Mouse (Mus musculus) activated CD4-positive, CD25-positive, alpha-beta regulatory T cell, adult 4 months (primary cell): ENCODE data around the gene Cpsf3. TPM values are rescaled to one million over a fixed set of nuclear protein-coding genes. Genes with fewer than 3 reads are reported as not detected.

Source experiments
- ATAC-seq: one replicate; pipeline ENCODE4 v1.8.0; 2017
- polyA plus RNA-seq, 2 experiments: library from polyadenylated mRNA; unstranded; fragments of 100-300 nt; shearing (Covaris generic); gene quantifications; one replicate each; pipeline ENCODE4 v1.2.1; 2017

Cpsf3 gene
- polyA plus RNA-seq, 2 experiments from 2014 or later, result 119 to 123 TPM

GRCm38 (mm10) chr12:21298856-21299255 lies 13.7 kb downstream of the Cpsf3 start:
- no peak for ATAC-seq

- no peak for ATAC-seq
Measured at GRCm38 (mm10) chr12:21301324-21301723, 16.1 kb downstream of the Cpsf3 start.

DNA sequence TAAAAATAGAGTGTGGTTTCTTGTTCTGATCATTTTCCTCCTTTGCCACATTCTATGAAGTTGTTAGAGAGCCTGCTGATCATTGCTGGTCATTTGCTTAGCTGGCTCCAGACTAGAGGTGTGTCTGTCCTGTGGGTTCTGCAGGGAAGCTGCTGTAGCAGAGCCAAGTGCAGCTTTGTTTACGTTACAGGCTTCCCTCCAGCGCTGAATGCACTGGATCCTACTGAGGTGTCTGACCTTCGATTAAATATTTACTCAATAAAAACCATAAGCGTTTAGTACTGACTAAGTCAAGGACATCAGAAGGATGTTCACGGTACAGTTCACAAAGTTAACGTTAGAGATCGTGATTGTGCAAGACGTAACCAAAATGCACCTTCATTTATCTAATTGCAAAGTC lies 16.7 kb downstream of the Cpsf3 start:
- no peak for ATAC-seq

DNA sequence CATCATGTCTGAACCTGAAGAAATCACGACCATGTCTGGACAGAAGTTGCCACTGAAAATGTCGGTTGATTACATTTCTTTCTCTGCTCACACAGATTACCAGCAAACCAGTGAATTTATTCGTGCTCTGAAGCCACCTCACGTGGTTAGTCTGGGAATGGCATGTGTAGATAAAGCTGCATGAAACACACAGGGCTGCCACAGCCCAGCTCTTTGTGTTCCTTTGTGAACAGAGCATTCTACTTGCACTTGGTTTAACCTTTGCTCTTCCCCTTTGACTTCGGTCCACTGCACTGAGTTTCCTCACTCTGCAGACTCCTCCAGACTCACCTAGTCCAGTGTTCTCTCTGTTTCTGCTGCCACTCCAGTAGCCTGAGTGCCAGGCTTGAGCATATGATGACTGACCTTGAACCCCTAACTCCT lies 17.2 kb downstream of the Cpsf3 start:
- no peak for ATAC-seq

DNA sequence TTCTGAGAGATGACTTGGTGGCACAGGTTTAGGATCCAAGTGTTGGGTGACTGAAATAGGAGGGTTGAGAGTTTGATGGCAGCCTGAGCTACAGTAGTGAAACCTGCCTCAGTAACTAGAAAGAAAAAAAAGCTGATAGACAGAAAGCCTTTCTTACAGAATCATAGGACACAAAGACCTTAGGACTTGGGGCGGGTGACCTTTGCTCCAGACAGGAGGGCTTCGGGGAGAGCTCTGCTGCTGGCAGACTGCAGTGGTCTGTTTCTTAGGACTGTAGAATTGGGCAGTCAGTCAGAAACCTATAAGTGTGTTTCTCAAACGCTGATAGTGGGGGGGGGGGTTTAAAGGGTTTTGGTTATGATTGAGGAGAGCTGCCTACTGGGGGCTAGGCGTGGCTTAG lies 20.6 kb downstream of the Cpsf3 start:
- no peak for ATAC-seq

DNA sequence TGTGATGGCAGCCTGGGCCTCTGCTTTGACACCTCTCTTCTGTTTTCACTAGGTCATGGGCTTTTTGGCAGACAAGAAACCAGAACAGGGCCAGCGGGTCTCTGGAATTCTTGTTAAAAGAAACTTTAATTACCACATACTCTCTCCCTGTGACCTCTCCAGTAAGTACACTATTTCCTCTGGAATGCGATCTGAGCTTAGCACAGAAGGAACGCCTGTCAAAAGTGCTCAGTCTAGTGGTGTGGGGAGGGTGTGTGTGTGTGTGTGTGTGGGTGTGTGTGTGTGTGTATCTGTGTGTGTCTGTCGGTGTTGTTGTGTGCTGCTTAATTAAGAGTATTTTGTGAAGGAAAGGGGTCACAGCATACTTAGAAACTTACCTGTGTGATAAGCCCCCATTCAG lies 21.5 kb downstream of the Cpsf3 start:
- no peak for ATAC-seq

DNA sequence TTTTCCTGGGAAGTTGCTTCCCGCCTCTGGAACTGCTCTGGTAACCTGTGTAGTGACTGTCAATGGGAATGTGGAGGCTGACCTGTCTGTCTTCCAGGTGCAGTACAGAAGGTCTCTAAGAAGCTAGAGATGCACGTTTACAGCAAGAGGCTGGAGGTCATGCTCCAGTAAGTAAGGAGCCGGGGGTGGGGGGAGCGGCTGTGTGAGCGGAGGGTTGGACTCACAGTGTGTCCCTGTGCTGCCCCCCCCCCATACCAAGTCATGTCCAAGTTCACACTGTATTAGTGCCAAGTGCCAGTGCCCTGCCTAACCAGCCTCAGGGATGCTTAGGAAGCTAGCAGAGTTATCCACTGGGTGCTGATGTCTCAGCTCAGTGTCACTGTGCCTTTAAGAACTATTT lies 27.0 kb downstream of the Cpsf3 start:
- no peak for ATAC-seq

DNA sequence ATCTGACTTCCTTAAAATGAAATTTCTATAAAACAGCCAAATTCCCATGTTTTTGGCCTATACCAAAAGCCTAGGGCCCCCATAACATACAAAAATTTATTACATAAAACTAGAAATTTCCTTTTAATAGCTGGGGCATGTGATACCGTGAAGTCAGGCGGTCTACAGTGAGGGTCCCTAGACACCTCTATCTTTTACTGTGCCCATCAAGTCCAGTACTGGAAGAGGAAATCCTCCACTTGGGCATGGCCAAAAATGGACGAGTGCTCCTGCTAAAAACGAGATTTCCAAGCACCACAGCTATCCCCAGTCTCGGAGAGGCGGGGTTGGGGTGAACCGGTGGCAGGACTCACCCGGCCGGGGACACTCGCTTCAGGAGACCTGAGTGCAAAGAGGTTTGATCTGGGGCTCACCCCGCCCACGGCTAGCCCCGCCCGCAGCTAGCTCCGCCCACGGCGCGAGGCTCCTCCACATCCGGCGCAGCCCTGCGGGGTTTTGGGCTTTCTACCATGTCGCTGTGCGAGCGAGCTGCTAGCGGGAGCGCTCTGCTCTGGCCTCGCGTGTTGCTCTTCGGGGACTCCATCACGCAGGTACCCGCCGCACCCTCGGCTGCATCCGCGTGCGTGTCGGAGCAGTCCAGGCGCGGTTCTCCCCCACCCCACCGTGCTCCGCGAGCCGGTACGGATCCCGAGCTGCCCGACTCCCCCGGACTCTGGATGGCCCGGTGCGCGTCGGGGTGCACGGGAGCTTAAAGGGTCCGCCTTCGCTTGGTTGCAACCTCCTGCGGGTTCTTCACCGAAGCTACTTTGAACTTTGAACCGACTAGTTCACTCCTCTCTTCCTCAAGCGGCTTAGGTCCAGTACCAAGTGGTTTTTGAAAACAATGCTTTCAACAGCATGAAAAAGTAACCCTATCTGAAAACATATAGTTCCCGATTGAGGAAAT lies 31.0 kb downstream of the Cpsf3 start, which contains the start of gene Iah1:
Iah1 (plus strand) TSS at position 467 of the 946 bp plus-strand sequence.
- ATAC-seq, result peak; percentile 93

DNA sequence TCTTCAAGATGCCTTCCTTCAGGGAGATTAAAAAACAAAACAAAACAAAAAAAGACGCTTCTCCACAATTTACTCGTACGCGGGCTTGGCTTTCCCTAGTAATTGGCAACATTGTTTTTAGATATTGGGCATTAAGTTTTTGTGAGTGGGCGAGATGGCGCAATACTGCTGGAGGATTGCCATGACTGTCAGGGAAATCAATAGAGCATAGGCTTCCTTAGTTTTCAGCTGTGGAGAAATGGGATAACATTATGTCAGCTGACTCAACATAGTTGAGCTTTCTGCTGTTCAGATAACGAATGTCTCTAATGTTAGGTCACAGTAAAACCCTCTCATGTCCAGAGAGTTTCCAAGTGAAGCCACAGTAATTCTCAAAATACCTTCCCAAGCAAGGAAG lies 31.7 kb downstream of the Cpsf3 start:
- ATAC-seq, result no peak

DNA sequence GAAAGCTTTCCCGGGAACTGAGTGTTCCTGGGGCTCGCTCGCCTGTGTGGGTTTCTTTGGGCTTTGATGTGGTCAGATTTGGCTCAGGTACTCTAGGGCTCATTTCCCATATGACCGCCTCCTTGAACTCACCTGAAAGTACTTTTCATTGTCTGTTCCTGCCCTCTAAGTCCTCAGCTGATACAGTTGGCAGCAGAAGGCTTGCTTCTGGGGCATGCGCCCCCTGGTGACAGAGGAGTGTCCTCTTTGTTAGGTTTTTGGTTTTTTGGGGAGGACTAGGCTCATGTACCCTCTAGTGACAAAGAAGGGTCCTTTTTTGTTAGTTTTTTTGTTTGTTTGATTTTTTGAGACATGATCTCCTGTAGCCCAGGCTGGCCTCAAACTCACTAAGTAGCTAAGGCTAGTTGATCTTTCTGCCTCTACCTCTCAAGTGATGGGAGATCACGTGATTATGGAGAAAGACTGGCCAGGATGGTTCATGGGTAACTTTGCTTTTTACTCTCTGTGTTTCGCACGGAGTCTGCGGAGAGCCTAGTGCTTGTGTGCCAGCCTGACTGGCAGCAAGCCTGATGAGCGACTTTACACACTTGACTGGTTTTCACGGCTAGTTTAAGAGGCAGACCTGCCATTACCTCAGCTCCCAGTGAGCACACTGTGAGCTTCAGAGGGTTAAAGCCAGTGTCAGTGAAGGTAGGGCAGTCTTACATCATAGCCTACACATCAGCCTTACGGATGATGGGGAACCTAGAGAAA lies 33.1 kb downstream of the Cpsf3 start:
- peak; percentile 56 for ATAC-seq

DNA sequence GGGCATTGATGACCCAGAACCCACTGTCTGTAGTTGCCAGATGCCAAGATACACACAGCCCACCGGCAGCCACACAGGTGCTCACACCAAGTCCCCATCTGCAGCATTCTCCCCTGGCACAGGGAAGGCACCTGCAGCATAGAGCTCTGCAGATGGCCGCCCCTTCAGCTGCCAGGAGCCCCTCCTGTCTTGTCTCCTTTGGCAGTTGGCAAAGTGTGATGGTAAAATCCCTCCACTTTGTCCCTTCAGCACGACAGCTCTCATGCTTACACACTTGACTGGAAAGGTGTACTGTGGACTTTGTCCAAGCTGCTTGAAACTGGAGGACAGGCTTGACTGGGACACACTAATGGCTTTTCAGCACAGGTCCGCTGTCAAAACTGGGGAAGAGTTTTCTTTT lies 35.1 kb downstream of the Cpsf3 start:
- ATAC-seq, result no peak

DNA sequence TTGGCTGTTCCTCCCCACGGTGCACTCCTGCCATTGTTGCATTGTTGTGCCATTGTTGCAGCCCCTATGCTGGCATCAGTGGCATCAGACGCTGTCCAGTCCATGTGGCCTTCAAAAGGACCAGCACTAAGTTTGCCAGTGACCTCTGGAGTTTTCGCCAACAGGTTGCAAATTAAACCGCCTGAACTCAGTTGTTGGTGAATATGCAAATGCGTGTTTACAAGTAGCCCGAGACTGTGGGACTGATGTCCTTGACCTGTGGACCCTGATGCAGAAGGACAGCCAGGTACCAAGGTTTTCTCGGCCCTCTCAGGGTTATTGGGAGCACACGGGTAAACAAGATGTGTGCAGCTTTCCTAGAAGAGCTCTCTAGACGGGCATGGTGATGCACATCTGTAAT lies 36.0 kb downstream of the Cpsf3 start:
- ATAC-seq, result no peak

- no peak for ATAC-seq
Measured at GRCm38 (mm10) chr12:21322296-21322695, 37.1 kb downstream of the Cpsf3 start.

- no peak for ATAC-seq
Measured at GRCm38 (mm10) chr12:21322856-21323255, 37.7 kb downstream of the Cpsf3 start.

DNA sequence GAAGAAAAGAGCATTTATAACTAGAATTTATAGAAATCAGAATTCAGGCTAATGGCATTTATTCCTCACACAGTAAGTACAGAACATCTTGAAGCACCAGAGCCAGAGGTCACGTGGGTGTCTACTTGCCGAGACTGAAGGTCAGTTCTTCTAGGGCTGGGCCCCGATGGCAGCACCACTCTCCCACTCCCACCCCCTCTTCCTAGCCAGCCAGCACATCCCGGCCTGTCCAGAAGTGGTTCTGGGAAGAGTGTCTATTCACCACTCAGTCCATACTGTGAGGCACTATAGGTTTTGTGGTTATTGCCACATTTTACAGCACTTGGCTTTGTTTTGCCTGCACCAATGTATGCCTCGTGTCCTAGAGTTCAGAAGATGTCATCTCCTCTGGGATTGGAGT lies 38.9 kb downstream of the Cpsf3 start:
- no peak for ATAC-seq

DNA sequence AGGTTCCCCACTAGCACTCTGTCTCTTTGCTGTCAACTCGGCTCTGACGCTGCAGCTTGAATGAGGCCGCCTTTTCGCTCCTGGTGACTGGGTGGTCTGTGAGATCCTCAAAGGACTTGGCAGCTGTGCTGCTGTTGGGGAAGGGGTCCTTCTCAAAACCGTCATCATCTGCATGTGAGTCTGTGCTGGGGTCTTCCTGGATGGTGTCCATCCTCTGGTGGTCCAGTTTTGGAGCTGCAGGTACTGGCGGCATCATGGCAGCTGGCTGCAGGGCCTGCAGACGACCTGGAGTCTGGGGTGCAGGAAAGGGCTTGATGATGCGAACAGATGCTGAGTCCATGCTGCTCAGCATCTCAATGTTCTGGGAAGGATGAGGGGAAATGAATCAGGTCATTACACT lies 40.1 kb downstream of the Cpsf3 start:
- ATAC-seq, result no peak

DNA sequence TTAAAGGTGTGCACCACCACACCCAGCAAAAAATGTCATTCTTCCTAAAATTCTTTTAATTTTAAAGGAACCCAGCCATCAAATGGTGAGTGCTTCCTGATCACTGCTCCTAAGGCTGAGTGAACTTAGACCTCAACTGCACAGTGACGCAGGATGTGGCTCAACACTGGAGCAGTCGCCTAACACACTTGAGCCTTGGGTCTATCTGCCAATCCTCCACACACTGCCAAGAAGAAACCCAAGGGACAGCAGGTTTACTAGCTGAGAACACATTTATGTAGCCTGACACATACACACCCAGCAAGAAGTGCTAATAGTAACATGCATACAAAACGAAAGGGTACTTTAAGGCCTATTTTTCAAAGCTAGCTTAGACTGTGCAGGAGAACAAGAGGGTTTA lies 41.1 kb downstream of the Cpsf3 start:
- ATAC-seq, result no peak

DNA sequence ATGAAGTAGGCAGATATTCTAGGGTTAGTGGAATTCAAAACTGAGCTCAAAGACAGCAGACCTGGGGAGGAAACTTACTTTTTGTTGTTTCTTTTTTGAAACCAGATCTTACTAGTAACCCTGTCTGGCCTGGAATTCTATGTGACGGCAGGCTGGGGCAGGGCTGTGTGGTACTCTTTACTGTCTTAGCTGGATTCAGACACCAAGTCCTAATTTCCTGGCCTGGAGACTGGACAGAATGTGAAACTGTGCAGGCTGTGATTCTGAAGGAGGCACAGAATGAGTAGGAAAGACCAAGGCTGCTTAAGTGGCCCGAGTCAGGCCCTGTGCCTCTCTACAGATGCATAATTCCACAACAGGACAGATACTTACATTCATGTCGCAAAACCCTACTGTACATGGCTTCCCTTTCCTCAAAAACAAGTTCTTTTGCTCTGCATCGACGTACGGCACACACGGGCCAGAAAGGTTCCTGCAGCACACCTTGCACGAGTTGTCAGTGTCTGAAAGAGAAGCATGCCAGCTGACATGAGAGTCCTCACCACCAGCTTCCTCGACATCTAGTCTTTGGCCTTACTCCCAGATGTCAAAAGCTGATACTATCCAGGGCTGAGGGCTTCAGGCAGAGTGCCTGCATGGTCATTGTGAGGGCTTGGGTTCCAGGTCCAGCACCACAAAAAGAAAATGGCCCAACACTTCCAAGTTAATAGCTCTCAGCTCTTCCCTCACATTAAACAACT lies 44.6 kb downstream of the Cpsf3 start:
- ATAC-seq, result no peak

- ATAC-seq, result no peak
Measured at GRCm38 (mm10) chr12:21330961-21331576, 45.9 kb downstream of the Cpsf3 start.

GRCm38 (mm10) chr12:21331711-21332110 lies 46.5 kb downstream of the Cpsf3 start:
- no peak for ATAC-seq

DNA sequence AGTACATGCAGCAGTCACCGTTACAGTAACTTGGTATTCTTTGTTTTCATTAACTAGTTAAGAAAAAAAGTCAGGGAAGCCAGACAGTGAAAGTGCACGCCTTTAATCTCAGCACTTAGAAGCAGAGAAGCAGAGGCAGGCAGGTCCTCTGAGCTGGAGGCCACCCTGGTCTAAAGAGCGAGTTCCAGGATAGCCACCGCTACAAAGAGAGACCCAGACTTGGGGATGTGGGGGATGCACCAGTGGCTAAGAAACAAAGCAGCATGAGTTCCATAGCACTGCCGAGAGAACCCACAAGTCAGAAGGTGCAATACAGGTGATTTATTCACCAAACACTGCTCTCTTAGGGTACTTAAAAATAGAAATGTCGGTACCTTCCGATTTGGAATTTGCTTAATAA lies 47.8 kb downstream of the Cpsf3 start:
- ATAC-seq, result no peak

DNA sequence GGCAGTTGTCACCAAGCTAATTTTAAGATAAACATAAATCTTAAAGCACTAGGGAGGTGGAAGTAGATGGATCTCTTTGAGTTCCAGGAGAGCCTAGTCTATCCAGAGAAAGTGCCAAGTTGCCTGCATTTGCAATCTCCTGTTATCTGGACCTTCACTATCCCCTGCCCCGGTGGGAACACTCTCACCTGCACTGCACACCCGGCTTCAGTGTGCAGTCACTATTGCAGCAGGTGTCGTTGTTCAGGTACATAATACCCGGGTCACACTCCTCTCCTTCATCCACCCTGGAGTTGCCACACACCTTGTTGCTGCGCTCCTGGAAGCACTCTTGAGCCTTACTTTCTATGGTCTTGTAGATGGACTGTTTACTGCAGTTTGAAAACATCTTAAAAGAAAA lies 48.6 kb downstream of the Cpsf3 start:
- no peak for ATAC-seq

- peak; percentile 94 for ATAC-seq
Measured at GRCm38 (mm10) chr12:21335869-21336268, 50.7 kb downstream of the Cpsf3 start.
